Mouse (Mus musculus): ENCODE data around the gene Acvr1b. TPM values are rescaled to one million over a fixed set of nuclear protein-coding genes. Genes with fewer than 3 reads are reported as not detected.

Acvr1b gene
- polyA plus RNA-seq, 1 experiment from 2014 or later, result 12.6 TPM

- Histone ChIP-seq H3K27ac (ENCODE audit: low read depth) (no peak overlapping the region; the same call in 1 of the 2 replicates), H3K9ac (ENCODE audit: low read length) (peak overlapping the region; percentile 96), H3K4me2 (ENCODE audit: low read length) (peak overlapping the region; percentile 84), H3K4me3 (ENCODE audit: low read depth, low read length) (peak overlapping the region; percentile 82), H3K36me3 (ENCODE audit: control insufficient read depth, insufficient read depth, low read length) (no peaks in the 10 kb centered on the region), H3K4me1 (replicated peaks; ENCODE audit: control insufficient read depth, insufficient read depth, low read length) (peaks cover 45% of the 10 kb centered on the region), H3K9me3 (ENCODE audit: control insufficient read depth, low read length) (no peaks in the 10 kb centered on the region), H3K27me3 (replicated peaks; ENCODE audit: control insufficient read depth, insufficient read depth, low read length) (no peaks in the 10 kb centered on the region)
- DNase-seq (ENCODE audit: low spot score) (no peak), ATAC-seq (replicated peaks; ENCODE audit: low FRiP score, low TSS enrichment, low read depth) (no peak)
- WGBS, result 22% methylated on average over 17 of the region's 17 CpGs
Measured at GRCm38 (mm10) chr15:101175613-101176283, 1.9 kb downstream of the Acvr1b start.

- Histone ChIP-seq H3K4me3 (ENCODE audit: low read depth, low read length) (no peak overlapping the region), H3K4me2 (ENCODE audit: low read length) (peak overlapping the region; percentile 84), H3K9ac (ENCODE audit: low read length) (no peak overlapping the region), H3K9me3 (ENCODE audit: control insufficient read depth, low read length) (no peaks in the 10 kb centered on the region), H3K36me3 (ENCODE audit: control insufficient read depth, insufficient read depth, low read length) (no peaks in the 10 kb centered on the region), H3K27ac (ENCODE audit: low read depth) (peak overlapping the region; percentile 47; the same call in 1 of the 2 replicates), H3K4me1 (replicated peaks; ENCODE audit: control insufficient read depth, insufficient read depth, low read length) (peaks cover 46% of the 10 kb centered on the region), H3K27me3 (replicated peaks; ENCODE audit: control insufficient read depth, insufficient read depth, low read length) (no peaks in the 10 kb centered on the region)
- DNase-seq (ENCODE audit: low spot score), result no peak
- WGBS, result 58% methylated on average over 3 of the region's 3 CpGs
- ATAC-seq (replicated peaks; ENCODE audit: low FRiP score, low TSS enrichment, low read depth), result no peak
Measured at GRCm38 (mm10) chr15:101176284-101176680, 2.4 kb downstream of the Acvr1b start.

- H3K36me3 ChIP-seq (ENCODE audit: control insufficient read depth, insufficient read depth, low read length), result no peaks in the 10 kb centered on the region
- H3K4me3 ChIP-seq (ENCODE audit: low read depth, low read length), result no peak overlapping the region
- 64% methylated on average over 8 of the region's 8 CpGs for WGBS
- DNase-seq (ENCODE audit: low spot score) (no peak), ATAC-seq (replicated peaks; ENCODE audit: low FRiP score, low TSS enrichment, low read depth) (no peak)
- H3K27me3 ChIP-seq (replicated peaks; ENCODE audit: control insufficient read depth, insufficient read depth, low read length), result no peaks in the 10 kb centered on the region
- peaks cover 47% of the 10 kb centered on the region for H3K4me1 ChIP-seq (replicated peaks; ENCODE audit: control insufficient read depth, insufficient read depth, low read length)
- peak overlapping the region; percentile 84 for H3K4me2 ChIP-seq (ENCODE audit: low read length)
- peak overlapping the region; percentile 48; the same call in 1 of the 2 replicates for H3K27ac ChIP-seq (ENCODE audit: low read depth)
- H3K9ac ChIP-seq (ENCODE audit: low read length), result no peak overlapping the region
- H3K9me3 ChIP-seq (ENCODE audit: control insufficient read depth, low read length), result no peaks in the 10 kb centered on the region
Measured at GRCm38 (mm10) chr15:101176795-101177691, 3.2 kb downstream of the Acvr1b start.

GRCm38 (mm10) chr15:101180363-101181105 is 6.7 kb downstream of the Acvr1b start:
- H3K4me2 ChIP-seq (ENCODE audit: low read length), result no peak overlapping the region
- 0 out of 2 replicates have a peak, but pooled peaks cover 2% of the 10 kb centered on the region for H3K9me3 ChIP-seq (ENCODE audit: control insufficient read depth, low read length)
- peaks cover 7% of the 10 kb centered on the region; the same call in 1 of the 2 replicates for H3K36me3 ChIP-seq (ENCODE audit: control insufficient read depth, insufficient read depth, low read length)
- DNase-seq (ENCODE audit: low spot score) (no peak), ATAC-seq (replicated peaks; ENCODE audit: low FRiP score, low TSS enrichment, low read depth) (no peak)
- peak overlapping the region; percentile 23; the same call in 1 of the 2 replicates for H3K27ac ChIP-seq (ENCODE audit: low read depth)
- H3K4me3 ChIP-seq (ENCODE audit: low read depth, low read length), result 0 out of 2 replicates have a peak overlapping the region, but pooled peaks have one; percentile 2
- no peaks in the 10 kb centered on the region for H3K27me3 ChIP-seq (replicated peaks; ENCODE audit: control insufficient read depth, insufficient read depth, low read length)
- peaks cover 48% of the 10 kb centered on the region for H3K4me1 ChIP-seq (replicated peaks; ENCODE audit: control insufficient read depth, insufficient read depth, low read length)
- 56% methylated on average over 15 of the region's 15 CpGs for WGBS
- no peak overlapping the region for H3K9ac ChIP-seq (ENCODE audit: low read length)

GRCm38 (mm10) chr15:101181106-101181466 is 7.2 kb downstream of the Acvr1b start:
- H3K4me1 ChIP-seq (replicated peaks; ENCODE audit: control insufficient read depth, insufficient read depth, low read length), result peaks cover 43% of the 10 kb centered on the region
- peak; percentile 38; the same call in 1 of the 2 replicates for ATAC-seq (replicated peaks; ENCODE audit: low FRiP score, low TSS enrichment, low read depth)
- H3K9ac ChIP-seq (ENCODE audit: low read length), result no peak overlapping the region
- peak overlapping the region; percentile 60 for H3K27ac ChIP-seq (ENCODE audit: low read depth)
- no peak overlapping the region for H3K4me3 ChIP-seq (ENCODE audit: low read depth, low read length)
- peaks cover 9% of the 10 kb centered on the region for H3K36me3 ChIP-seq (ENCODE audit: control insufficient read depth, insufficient read depth, low read length)
- 32% methylated on average over 5 of the region's 5 CpGs for WGBS
- no peak for DNase-seq (ENCODE audit: low spot score)
- H3K9me3 ChIP-seq (ENCODE audit: control insufficient read depth, low read length), result 0 out of 2 replicates have a peak, but pooled peaks cover 3% of the 10 kb centered on the region
- H3K27me3 ChIP-seq (replicated peaks; ENCODE audit: control insufficient read depth, insufficient read depth, low read length), result no peaks in the 10 kb centered on the region
- no peak overlapping the region for H3K4me2 ChIP-seq (ENCODE audit: low read length)

- no peak overlapping the region for H3K9ac ChIP-seq (ENCODE audit: low read length)
- no peak overlapping the region for H3K4me3 ChIP-seq (ENCODE audit: low read depth, low read length)
- H3K36me3 ChIP-seq (ENCODE audit: control insufficient read depth, insufficient read depth, low read length), result peaks cover 13% of the 10 kb centered on the region
- 46% methylated on average over 4 of the region's 4 CpGs for WGBS
- peak overlapping the region; percentile 60 for H3K27ac ChIP-seq (ENCODE audit: low read depth)
- DNase-seq (ENCODE audit: low spot score), result no peak
- H3K4me1 ChIP-seq (replicated peaks; ENCODE audit: control insufficient read depth, insufficient read depth, low read length), result peaks cover 40% of the 10 kb centered on the region
- 0 out of 2 replicates have a peak, but pooled peaks cover 3% of the 10 kb centered on the region for H3K9me3 ChIP-seq (ENCODE audit: control insufficient read depth, low read length)
- H3K4me2 ChIP-seq (ENCODE audit: low read length), result no peak overlapping the region
- ATAC-seq (replicated peaks; ENCODE audit: low FRiP score, low TSS enrichment, low read depth), result no peak
- H3K27me3 ChIP-seq (replicated peaks; ENCODE audit: control insufficient read depth, insufficient read depth, low read length), result no peaks in the 10 kb centered on the region
Measured at GRCm38 (mm10) chr15:101181500-101181899, 7.6 kb downstream of the Acvr1b start.

DNA sequence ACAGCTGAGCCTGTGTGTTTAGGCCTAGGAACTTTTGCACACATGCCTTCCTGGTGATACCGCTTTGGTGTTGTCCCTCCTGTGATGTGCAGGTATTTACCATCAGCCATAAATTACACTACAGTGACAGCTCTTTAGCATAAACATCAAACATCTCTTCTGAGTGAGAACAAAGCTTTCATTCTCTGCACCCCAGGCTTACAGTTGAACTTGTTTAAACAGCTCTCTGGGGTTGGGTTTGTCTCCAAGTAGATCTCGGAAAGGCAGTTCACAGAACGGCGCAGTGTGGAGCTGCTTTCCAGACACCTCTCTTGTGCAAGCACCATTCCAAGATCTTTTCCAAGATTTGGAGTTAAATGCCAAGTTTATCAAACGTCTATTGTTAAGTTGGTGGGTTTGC is 8.8 kb downstream of the Acvr1b start:
- Histone ChIP-seq H3K9me3 (ENCODE audit: control insufficient read depth, low read length) (0 out of 2 replicates have a peak, but pooled peaks cover 3% of the 10 kb centered on the region), H3K4me3 (ENCODE audit: low read depth, low read length) (no peak overlapping the region), H3K27ac (ENCODE audit: low read depth) (peak overlapping the region; percentile 78), H3K9ac (ENCODE audit: low read length) (no peak overlapping the region), H3K4me2 (ENCODE audit: low read length) (peak overlapping the region; percentile 12; the same call in 1 of the 2 replicates), H3K27me3 (replicated peaks; ENCODE audit: control insufficient read depth, insufficient read depth, low read length) (no peaks in the 10 kb centered on the region), H3K36me3 (ENCODE audit: control insufficient read depth, insufficient read depth, low read length) (peaks cover 13% of the 10 kb centered on the region), H3K4me1 (replicated peaks; ENCODE audit: control insufficient read depth, insufficient read depth, low read length) (peaks cover 31% of the 10 kb centered on the region)
- DNase-seq (ENCODE audit: low spot score) (no peak), ATAC-seq (replicated peaks; ENCODE audit: low FRiP score, low TSS enrichment, low read depth) (peak; percentile 66)
- 29% methylated on average over 5 of the region's 5 CpGs for WGBS

GRCm38 (mm10) chr15:101184300-101184699 is 10.4 kb downstream of the Acvr1b start:
- no peaks in the 10 kb centered on the region for H3K27me3 ChIP-seq (replicated peaks; ENCODE audit: control insufficient read depth, insufficient read depth, low read length)
- H3K4me3 ChIP-seq (ENCODE audit: low read depth, low read length), result no peak overlapping the region
- 0 out of 2 replicates have a peak, but pooled peaks cover 3% of the 10 kb centered on the region for H3K9me3 ChIP-seq (ENCODE audit: control insufficient read depth, low read length)
- no peak overlapping the region for H3K4me2 ChIP-seq (ENCODE audit: low read length)
- 0 out of 2 replicates have a peak overlapping the region, but pooled peaks have one; percentile 16 for H3K27ac ChIP-seq (ENCODE audit: low read depth)
- WGBS, result 89% methylated on average over 8 of the region's 8 CpGs
- H3K36me3 ChIP-seq (ENCODE audit: control insufficient read depth, insufficient read depth, low read length), result peaks cover 13% of the 10 kb centered on the region
- DNase-seq (ENCODE audit: low spot score) (no peak), ATAC-seq (replicated peaks; ENCODE audit: low FRiP score, low TSS enrichment, low read depth) (no peak)
- H3K4me1 ChIP-seq (replicated peaks; ENCODE audit: control insufficient read depth, insufficient read depth, low read length), result peaks cover 25% of the 10 kb centered on the region
- no peak overlapping the region for H3K9ac ChIP-seq (ENCODE audit: low read length)

Measured in intestine, embryonic 14.5 days (tissue).